Mouse (Mus musculus) ES-Bruce4 (cell line): Measurements from ENCODE around the gene Trim17. TPM values are rescaled to one million over a fixed set of nuclear protein-coding genes. Genes with fewer than 3 reads are reported as not detected.

Experiments used
- H3K27ac ChIP-seq: 2 replicates; pipeline ENCODE4 v1.5.1; 2012; ENCODE audit warnings: low read length, inconsistent platforms; ENCODE audit not compliant: insufficient read depth
- H3K27me3 ChIP-seq: 2 replicates; pipeline ENCODE4 v1.6.1; 2012; ENCODE audit warnings: mild to moderate bottlenecking, low read length, inconsistent platforms; ENCODE audit not compliant: control insufficient read depth, poor library complexity, insufficient read depth, severe bottlenecking
- H3K36me3 ChIP-seq: 2 replicates; pipeline ENCODE4 v1.6.1; 2012; ENCODE audit warnings: inconsistent platforms, mild to moderate bottlenecking, low read length, moderate library complexity; ENCODE audit not compliant: control insufficient read depth, poor library complexity, insufficient read depth, severe bottlenecking
- H3K4me1 ChIP-seq: one replicate; pipeline ENCODE4 v1.8.1; 2011; ENCODE audit warnings: low read length; ENCODE audit not compliant: control insufficient read depth, insufficient read depth
- H3K4me3 ChIP-seq: 2 replicates; pipeline ENCODE4 v1.5.1; 2011; ENCODE audit warnings: low read depth, mild to moderate bottlenecking, low read length
- H3K9ac ChIP-seq: 2 replicates; pipeline ENCODE4 v1.6.1; 2012; ENCODE audit warnings: low read depth, mild to moderate bottlenecking, inconsistent platforms; ENCODE audit not compliant: poor library complexity, severe bottlenecking
- H3K9me3 ChIP-seq: replicated peaks from 2 replicates; pipeline ENCODE4 v1.6.1; 2012; ENCODE audit warnings: mild to moderate bottlenecking, low read length, inconsistent platforms; ENCODE audit not compliant: control insufficient read depth, poor library complexity, insufficient read depth, severe bottlenecking
- CTCF ChIP-seq: IDR thresholded peaks from one replicate; pipeline ENCODE4 v1.8.1; 2011; ENCODE audit warnings: low read depth, low read length
- EP300 ChIP-seq: IDR thresholded peaks from 2 replicates; pipeline ENCODE4 v1.6.1; 2011; ENCODE audit warnings: low read depth, low read length; ENCODE audit not compliant: insufficient read depth
- POLR2A ChIP-seq: IDR thresholded peaks from one replicate; pipeline ENCODE4 v1.8.1; 2011; ENCODE audit warnings: low read length; ENCODE audit not compliant: insufficient read depth
- polyA plus RNA-seq: library from polyadenylated mRNA; stranded (reverse); fragments of >200 nt; gene quantifications from 2 replicates; pipeline ENCODE4 v1.2.4, GENCODE M21; 2011; ENCODE audit warnings: low read depth; ENCODE audit not compliant: missing spikeins, insufficient read depth, insufficient read length

Trim17 gene
- polyA plus RNA-seq, 1 experiment: not detected

DNA sequence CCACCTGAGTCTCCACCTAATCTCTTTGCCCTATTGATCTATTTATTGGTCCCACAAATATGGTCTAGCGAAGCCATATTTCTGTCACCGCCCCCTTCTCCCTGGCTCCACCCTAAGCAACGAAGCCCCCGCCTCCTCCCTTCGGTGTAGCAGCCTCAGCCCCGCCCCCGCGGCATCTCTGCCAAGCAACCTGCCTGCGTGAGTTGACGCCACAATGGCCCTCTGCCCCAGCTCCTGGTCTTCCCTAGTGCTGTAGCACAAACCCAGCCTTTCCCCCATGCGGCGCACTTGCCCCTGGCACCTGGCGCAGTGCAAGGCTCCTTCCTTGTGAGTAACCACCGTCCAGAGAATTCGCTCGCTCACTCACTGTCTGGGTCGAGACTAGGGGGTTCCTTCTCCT, 9.1 kb downstream of the Trim17 start:
- Histone ChIP-seq H3K27me3 (no peaks in the 10 kb centered on the region), H3K4me3 (no peak overlapping the region), H3K9ac (no peak overlapping the region), H3K27ac (no peak overlapping the region), H3K9me3 (peaks cover 6% of the 10 kb centered on the region), H3K4me1 (no peaks in the 10 kb centered on the region), H3K36me3 (no peaks in the 10 kb centered on the region)
- TF ChIP-seq POLR2A: no peak
- TF ChIP-seq EP300: no peak
- TF ChIP-seq CTCF: no peak

DNA sequence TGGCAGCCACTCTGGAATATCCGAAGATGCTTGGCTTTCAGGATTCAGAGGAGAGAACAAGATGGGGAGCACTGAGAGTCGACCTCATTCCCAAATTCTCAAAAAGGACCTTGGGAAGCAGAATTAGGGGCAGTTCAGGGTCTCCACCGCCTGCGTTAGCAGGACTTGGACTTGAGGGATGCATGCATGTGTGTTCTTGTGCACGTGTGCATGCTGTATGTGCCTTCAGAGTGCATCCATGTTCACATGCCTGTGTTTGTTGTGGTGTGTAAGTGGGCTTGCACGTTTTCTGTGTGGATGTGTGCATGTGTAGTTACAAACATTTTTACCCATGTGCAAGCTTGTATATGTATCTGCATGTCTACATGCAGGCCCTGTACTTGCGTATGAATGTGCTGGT, 9.7 kb downstream of the Trim17 start:
- no peak for TF ChIP-seq CTCF
- TF ChIP-seq EP300: no peak
- TF ChIP-seq POLR2A: no peak
- Histone ChIP-seq H3K27ac (no peak overlapping the region), H3K9me3 (peaks cover 6% of the 10 kb centered on the region), H3K4me1 (no peaks in the 10 kb centered on the region), H3K27me3 (no peaks in the 10 kb centered on the region), H3K36me3 (no peaks in the 10 kb centered on the region), H3K4me3 (no peak overlapping the region), H3K9ac (no peak overlapping the region)

DNA sequence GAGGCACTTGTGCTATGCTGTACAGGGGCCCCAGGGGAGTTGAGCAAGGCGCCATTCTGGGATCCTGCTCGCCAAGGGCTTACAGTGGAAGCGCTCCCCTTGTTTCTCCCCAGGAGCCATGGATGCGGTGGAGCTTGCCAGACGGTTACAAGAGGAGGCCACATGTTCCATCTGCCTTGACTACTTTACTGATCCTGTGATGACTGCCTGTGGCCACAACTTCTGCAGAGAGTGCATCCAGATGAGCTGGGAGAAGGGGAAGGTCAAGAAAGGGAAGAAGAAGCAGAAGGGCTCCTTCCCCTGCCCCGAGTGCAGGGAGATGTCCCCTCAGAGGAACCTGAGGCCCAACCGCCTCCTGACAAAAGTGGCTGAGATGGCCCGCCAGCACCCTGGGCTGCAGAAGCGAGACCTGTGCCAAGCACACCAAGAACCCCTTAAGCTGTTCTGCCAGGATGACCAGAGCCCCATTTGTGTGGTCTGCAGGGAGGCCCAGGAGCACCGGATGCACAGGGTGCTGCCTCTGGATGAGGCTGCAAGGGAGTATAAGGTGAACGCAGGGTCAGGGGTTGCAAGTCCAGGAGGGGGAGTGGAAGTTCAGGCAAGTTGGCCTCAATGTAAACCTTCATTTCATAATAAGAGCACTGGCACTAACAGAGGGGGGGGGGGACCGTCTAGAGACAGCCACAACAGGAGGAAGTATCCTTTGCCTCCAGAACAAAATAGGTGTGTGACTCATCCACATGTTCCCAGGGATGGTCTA, 10.7 kb downstream of the Trim17 start:
- Histone ChIP-seq H3K4me3 (no peak overlapping the region), H3K27ac (no peak overlapping the region), H3K27me3 (no peaks in the 10 kb centered on the region), H3K9me3 (peaks cover 6% of the 10 kb centered on the region), H3K4me1 (no peaks in the 10 kb centered on the region), H3K9ac (no peak overlapping the region), H3K36me3 (no peaks in the 10 kb centered on the region)
- TF ChIP-seq CTCF (no peak), POLR2A (no peak), EP300 (no peak)

DNA sequence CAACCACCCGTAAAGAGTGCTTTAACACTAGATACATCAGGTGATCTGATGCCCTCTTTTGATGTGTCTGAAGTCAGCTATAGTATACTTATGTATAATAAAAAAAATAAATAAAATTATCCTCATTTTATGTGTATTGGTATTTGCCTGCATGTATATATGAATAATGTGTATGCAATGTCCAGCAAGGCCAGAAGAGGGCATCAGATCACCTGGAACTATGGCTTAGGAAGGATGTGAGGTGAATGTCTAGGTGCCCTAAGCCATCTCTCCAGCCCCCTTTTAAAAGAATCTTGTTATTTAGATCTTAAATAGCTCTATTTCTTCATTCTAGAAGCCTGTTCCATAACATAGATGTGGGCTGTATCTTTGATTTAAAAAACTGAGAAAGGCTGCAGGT, 12.9 kb downstream of the Trim17 start:
- Histone ChIP-seq H3K9me3 (no peaks in the 10 kb centered on the region), H3K36me3 (no peaks in the 10 kb centered on the region), H3K27ac (no peak overlapping the region), H3K4me1 (no peaks in the 10 kb centered on the region), H3K9ac (no peak overlapping the region), H3K27me3 (no peaks in the 10 kb centered on the region), H3K4me3 (no peak overlapping the region)
- TF ChIP-seq POLR2A (no peak), CTCF (peak; percentile 12)

DNA sequence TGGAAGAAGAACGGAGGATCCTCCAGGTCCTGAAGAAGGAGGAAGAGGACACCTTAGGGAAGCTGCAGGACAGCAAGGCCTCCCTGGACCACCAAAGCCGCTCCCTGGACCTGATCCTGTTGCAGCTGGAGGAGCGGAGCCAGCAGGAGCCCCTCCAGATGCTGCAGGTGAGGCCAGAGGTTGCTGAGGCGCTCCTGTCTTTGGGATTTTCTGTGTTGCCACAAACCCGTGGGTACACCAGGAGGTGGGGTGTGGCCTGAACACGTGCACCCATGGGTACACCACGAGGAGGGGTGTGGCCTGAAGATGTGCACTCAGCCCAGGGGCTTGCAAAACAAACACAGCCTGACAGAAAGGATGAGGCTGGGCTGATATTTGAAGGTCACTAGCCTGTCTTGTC, 14.1 kb downstream of the Trim17 start:
- Histone ChIP-seq H3K27me3 (no peaks in the 10 kb centered on the region), H3K4me3 (no peak overlapping the region), H3K4me1 (no peaks in the 10 kb centered on the region), H3K9me3 (no peaks in the 10 kb centered on the region), H3K9ac (no peak overlapping the region), H3K27ac (no peak overlapping the region), H3K36me3 (no peaks in the 10 kb centered on the region)
- TF ChIP-seq EP300 (no peak), CTCF (no peak), POLR2A (no peak)

DNA sequence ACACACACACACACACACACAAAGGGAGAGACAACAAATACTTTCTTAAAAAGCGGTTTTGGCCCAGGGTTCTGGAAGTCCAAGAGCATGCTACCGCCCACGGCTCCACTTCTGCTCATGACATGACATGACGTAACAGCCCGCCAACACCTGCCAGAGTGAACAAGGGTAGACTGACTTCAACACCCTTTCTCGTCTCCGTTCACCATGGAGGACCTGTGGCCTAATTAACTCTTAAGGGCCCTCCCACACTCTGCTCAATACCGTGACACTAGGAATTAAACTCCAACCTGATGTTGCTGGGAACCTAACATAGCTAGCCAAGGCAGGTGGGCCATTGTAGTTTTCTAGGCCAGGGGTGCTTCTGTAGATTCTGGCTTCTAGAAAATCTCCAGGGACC, 14.5 kb downstream of the Trim17 start:
- Histone ChIP-seq H3K4me3 (no peak overlapping the region), H3K9ac (no peak overlapping the region), H3K36me3 (no peaks in the 10 kb centered on the region), H3K4me1 (no peaks in the 10 kb centered on the region), H3K27me3 (no peaks in the 10 kb centered on the region), H3K27ac (no peak overlapping the region), H3K9me3 (no peaks in the 10 kb centered on the region)
- no peak for TF ChIP-seq POLR2A
- TF ChIP-seq CTCF: no peak
- TF ChIP-seq EP300: no peak
